Comparison of ENCODE assay signal across 18 mouse cellular contexts in genomic region chr2:74210210-74210609, GRCm38 (mm10).
DNase-seq lines count a peak whose midpoint lies in the region; ATAC-seq and TF ChIP-seq lines count a peak whose summit lies in the region.
"Had no signal": no experiment of that assay in that cellular context is flagged by ENCODE, and none has a peak within 500 bp of the region (broad histone marks: within the 10 kb centered on the region; RNA-seq: fewer than 3 reads in every experiment).

No protein-coding gene starts in this region.

- H3K36me3 ChIP-seq in forebrain, embryonic 14.5 days (ENCODE audit: control insufficient read depth, insufficient read depth, low read length): no peaks in the 10 kb centered on the region
- no peaks in the 10 kb centered on the region for H3K36me3 ChIP-seq in hindbrain, embryonic 15.5 days
- H3K36me3 ChIP-seq in midbrain, embryonic 11.5 days (ENCODE audit: control insufficient read depth, insufficient read depth, low read length): no peaks in the 10 kb centered on the region

- peak; percentile 77 for ATAC-seq in forebrain, embryonic 14.5 days
- ATAC-seq in hindbrain, embryonic 15.5 days (ENCODE audit: low FRiP score, low read depth): peak; percentile 42; the same call in 1 of the 2 replicates
- peak; percentile 78 for ATAC-seq in midbrain, embryonic 11.5 days (ENCODE audit: low FRiP score)
- ATAC-seq: Patski had no signal

- TF ChIP-seq POLR2A in brain, embryonic 14.5 days (IDR thresholded peaks at IDR 0.05; ENCODE audit: borderline replicate concordance, extremely low read depth, insufficient read depth, insufficient read length, poor library complexity, severe bottlenecking): no peak

- no peak for TF ChIP-seq CTCF in brain, embryonic 14.5 days (IDR thresholded peaks at IDR 0.05; ENCODE audit: borderline replicate concordance, extremely low read depth, insufficient read depth, insufficient read length)

- peak overlapping the region; percentile 40 for H3K4me2 ChIP-seq in forebrain, embryonic 14.5 days (ENCODE audit: low read length)
- H3K4me2 ChIP-seq in hindbrain, embryonic 15.5 days: no peak overlapping the region
- H3K4me2 ChIP-seq in midbrain, embryonic 11.5 days: peak overlapping the region; percentile 20; the same call in 1 of the 2 replicates

- H3K4me1 ChIP-seq in forebrain, embryonic 14.5 days (ENCODE audit: control insufficient read depth, insufficient read depth, low read length): peaks cover 19% of the 10 kb centered on the region
- H3K4me1 ChIP-seq in hindbrain, embryonic 15.5 days (replicated peaks): peaks cover 9% of the 10 kb centered on the region
- H3K4me1 ChIP-seq in midbrain, embryonic 11.5 days (ENCODE audit: control insufficient read depth, insufficient read depth, low read length): peaks cover 14% of the 10 kb centered on the region

- H3K27ac ChIP-seq in forebrain, embryonic 14.5 days (ENCODE audit: low read depth, low read length): peak overlapping the region; percentile 23; the same call in 1 of the 2 replicates
- no peak overlapping the region for H3K27ac ChIP-seq in hindbrain, embryonic 15.5 days (replicated peaks)
- H3K27ac ChIP-seq in midbrain, embryonic 11.5 days (ENCODE audit: low read depth, low read length): peak overlapping the region; percentile 42
- H3K27ac ChIP-seq: liver, embryonic 14.5 days had no signal

- 9% methylated on average over 9 of the region's 9 CpGs for WGBS in forebrain, embryonic 14.5 days
- WGBS in hindbrain, embryonic 15.5 days: 37% methylated on average over 9 of the region's 9 CpGs
- WGBS in midbrain, embryonic 11.5 days: 41% methylated on average over 9 of the region's 9 CpGs

- peak; percentile 86 for DNase-seq in brain, embryonic 14.5 days (ENCODE audit: low read depth)
- peak; percentile 68 for DNase-seq in forebrain, embryonic 14.5 days (ENCODE audit: low spot score)
- DNase-seq in midbrain, embryonic 11.5 days (ENCODE audit: low spot score, missing footprints): peak; percentile 89
- DNase-seq in adrenal gland, adult 2 months: no peak
- DNase-seq in right cerebral cortex, adult 18-20 months: no peak
- no peak for DNase-seq in thymus, postnatal 14 days
- DNase-seq in embryo, embryonic 9.5 days (ENCODE audit: extremely low spot score): no peak
- DNase-seq: B cell, adult 2 months; cerebellum, adult 18-20 months; heart, adult 11 months; kidney, adult 2 months; kidney, postnatal 25 days; lung, postnatal 14 days; thymus, postnatal 36 days had no signal

- no peaks in the 10 kb centered on the region for H3K27me3 ChIP-seq in forebrain, embryonic 14.5 days (replicated peaks; ENCODE audit: control insufficient read depth, insufficient read depth, low read length)
- H3K27me3 ChIP-seq in hindbrain, embryonic 15.5 days: no peaks in the 10 kb centered on the region
- H3K27me3 ChIP-seq in midbrain, embryonic 11.5 days (ENCODE audit: control insufficient read depth, insufficient read depth, low read length): no peaks in the 10 kb centered on the region

- H3K9me3 ChIP-seq in forebrain, embryonic 14.5 days (replicated peaks; ENCODE audit: control insufficient read depth, low read length): no peaks in the 10 kb centered on the region
- H3K9me3 ChIP-seq in hindbrain, embryonic 15.5 days: no peaks in the 10 kb centered on the region
- H3K9me3 ChIP-seq in midbrain, embryonic 11.5 days (ENCODE audit: control insufficient read depth, low read length): no peaks in the 10 kb centered on the region

- no peak overlapping the region for H3K4me3 ChIP-seq in forebrain, embryonic 14.5 days (ENCODE audit: low read depth, low read length)
- H3K4me3 ChIP-seq in hindbrain, embryonic 15.5 days: no peak overlapping the region
- no peak overlapping the region for H3K4me3 ChIP-seq in midbrain, embryonic 11.5 days (ENCODE audit: low read depth, low read length)
- H3K4me3 ChIP-seq: erythroblast, embryonic 14.5 days had no signal

- peak overlapping the region; percentile 51 for H3K9ac ChIP-seq in forebrain, embryonic 14.5 days (ENCODE audit: low read length)
- H3K9ac ChIP-seq in hindbrain, embryonic 15.5 days: no peak overlapping the region
- no peak overlapping the region for H3K9ac ChIP-seq in midbrain, embryonic 11.5 days (ENCODE audit: low read length)
- H3K9ac ChIP-seq: liver, embryonic 14.5 days had no signal

Comparison
In these comparisons a context has a peak if more than half of its experiments do, and no peak if none do; other contexts are left out.
1. DNase-seq: peak in brain, embryonic 14.5 days (single experiment), forebrain, embryonic 14.5 days (single experiment) and midbrain, embryonic 11.5 days (single experiment); none in adrenal gland, adult 2 months (single experiment), right cerebral cortex, adult 18-20 months (single experiment), thymus, postnatal 14 days (single experiment) and embryo, embryonic 9.5 days (single experiment).
2. Peak in every context shown above with its lines, with median percentiles within 50 percentile points of each other: ATAC-seq.